Mouse (Mus musculus): ENCODE data around the gene Ddx58. TPM values are rescaled to one million over a fixed set of nuclear protein-coding genes. Genes with fewer than 3 reads are reported as not detected.
A peak's percentile ranks its signal among the peaks of the same experiment; 100 is the strongest.

Ddx58 gene
- polyA plus RNA-seq, 1 experiment from 2014 or later: 3.0 TPM

GRCm38 (mm10) chr4:40253766-40254165 lies 14.1 kb upstream of the Ddx58 start:
- Histone ChIP-seq H3K27ac (no peak overlapping the region), H3K36me3 (replicated peaks) (peaks cover 19% of the 10 kb centered on the region), H3K27me3 (ENCODE audit: poor library complexity, severe bottlenecking) (no peaks in the 10 kb centered on the region), H3K9me3 (no peaks in the 10 kb centered on the region), H3K4me1 (no peaks in the 10 kb centered on the region), H3K4me3 (no peak overlapping the region)
- 88% methylated on average over 2 of the region's 2 CpGs for WGBS
- no peak for DNase-seq (ENCODE audit: extremely low spot score, low spot score)

- DNase-seq (ENCODE audit: extremely low spot score, low spot score): no peak
- no peak overlapping the region for H3K4me3 ChIP-seq
- no peaks in the 10 kb centered on the region for H3K27me3 ChIP-seq (ENCODE audit: poor library complexity, severe bottlenecking)
- H3K9me3 ChIP-seq: no peaks in the 10 kb centered on the region
- H3K4me1 ChIP-seq: no peaks in the 10 kb centered on the region
- H3K36me3 ChIP-seq (replicated peaks): 0 out of 2 replicates have a peak, but pooled peaks cover 3% of the 10 kb centered on the region
- WGBS: 90% methylated on average over 5 of the region's 5 CpGs
- H3K27ac ChIP-seq: no peak overlapping the region
These were observed 11.4 kb upstream of the Ddx58 start for GRCm38 (mm10) chr4:40250984-40251383.

- WGBS: 85% methylated on average over 8 of the region's 8 CpGs
- Histone ChIP-seq H3K4me1 (peaks cover 13% of the 10 kb centered on the region), H3K4me3 (no peak overlapping the region), H3K9me3 (no peaks in the 10 kb centered on the region), H3K27ac (no peak overlapping the region), H3K27me3 (ENCODE audit: poor library complexity, severe bottlenecking) (0 out of 2 replicates have a peak, but pooled peaks cover 4% of the 10 kb centered on the region), H3K36me3 (replicated peaks) (no peaks in the 10 kb centered on the region)
- no peak for DNase-seq (ENCODE audit: extremely low spot score, low spot score)
These were observed 4.4 kb upstream of the Ddx58 start for GRCm38 (mm10) chr4:40244035-40244434.

GRCm38 (mm10) chr4:40243006-40243405 lies 3.4 kb upstream of the Ddx58 start:
- Histone ChIP-seq H3K4me1 (peaks cover 21% of the 10 kb centered on the region), H3K27me3 (ENCODE audit: poor library complexity, severe bottlenecking) (0 out of 2 replicates have a peak, but pooled peaks cover 4% of the 10 kb centered on the region), H3K27ac (no peak overlapping the region), H3K9me3 (no peaks in the 10 kb centered on the region), H3K36me3 (replicated peaks) (no peaks in the 10 kb centered on the region), H3K4me3 (no peak overlapping the region)
- DNase-seq (ENCODE audit: extremely low spot score, low spot score): no peak
- WGBS: 88% methylated on average over 4 of the region's 4 CpGs

GRCm38 (mm10) chr4:40241928-40242327 lies 2.3 kb upstream of the Ddx58 start:
- no peaks in the 10 kb centered on the region for H3K36me3 ChIP-seq (replicated peaks)
- no peak for DNase-seq (ENCODE audit: extremely low spot score, low spot score)
- WGBS: 60% methylated on average over 6 of the region's 6 CpGs

GRCm38 (mm10) chr4:40240272-40240744 lies 680 bp upstream of the Ddx58 start:
- Histone ChIP-seq H3K27me3 (ENCODE audit: poor library complexity, severe bottlenecking) (0 out of 2 replicates have a peak, but pooled peaks cover 4% of the 10 kb centered on the region), H3K9me3 (no peaks in the 10 kb centered on the region), H3K4me3 (peak overlapping the region; percentile 61), H3K36me3 (replicated peaks) (no peaks in the 10 kb centered on the region), H3K4me1 (peaks cover 21% of the 10 kb centered on the region), H3K27ac (peak overlapping the region; percentile 70; the same call in 1 of the 2 replicates)
- no peak for DNase-seq (ENCODE audit: extremely low spot score, low spot score)
- 50% methylated on average over 5 of the region's 5 CpGs for WGBS

More at GRCm38 (mm10) chr4:40241928-40242327, 2.3 kb upstream of the Ddx58 start:
- Histone ChIP-seq H3K4me3 (no peak overlapping the region), H3K9me3 (no peaks in the 10 kb centered on the region), H3K27me3 (ENCODE audit: poor library complexity, severe bottlenecking) (0 out of 2 replicates have a peak, but pooled peaks cover 4% of the 10 kb centered on the region), H3K27ac (no peak overlapping the region), H3K4me1 (peaks cover 21% of the 10 kb centered on the region)

GRCm38 (mm10) chr4:40238483-40239408 lies 882 bp downstream of the Ddx58 start:
- peak overlapping the region; percentile 35; the same call in 1 of the 2 replicates for H3K27ac ChIP-seq
- DNase-seq (ENCODE audit: extremely low spot score, low spot score): peak; percentile 18

GRCm38 (mm10) chr4:40236829-40237228 lies 2.8 kb downstream of the Ddx58 start:
- H3K9me3 ChIP-seq: no peaks in the 10 kb centered on the region
- WGBS: 91% methylated on average over 4 of the region's 4 CpGs
- no peak overlapping the region for H3K4me3 ChIP-seq
- H3K4me1 ChIP-seq: peaks cover 21% of the 10 kb centered on the region
- no peak for DNase-seq (ENCODE audit: extremely low spot score, low spot score)
- H3K27ac ChIP-seq: no peak overlapping the region
- H3K27me3 ChIP-seq (ENCODE audit: poor library complexity, severe bottlenecking): 0 out of 2 replicates have a peak, but pooled peaks cover 4% of the 10 kb centered on the region
- no peaks in the 10 kb centered on the region for H3K36me3 ChIP-seq (replicated peaks)

More at GRCm38 (mm10) chr4:40238483-40239408, 882 bp downstream of the Ddx58 start:
- H3K4me3 ChIP-seq: peak overlapping the region; percentile 61
- peaks cover 21% of the 10 kb centered on the region for H3K4me1 ChIP-seq
- 1% methylated on average over 17 of the region's 17 CpGs for WGBS
- 0 out of 2 replicates have a peak, but pooled peaks cover 4% of the 10 kb centered on the region for H3K27me3 ChIP-seq (ENCODE audit: poor library complexity, severe bottlenecking)
- H3K9me3 ChIP-seq: no peaks in the 10 kb centered on the region
- H3K36me3 ChIP-seq (replicated peaks): no peaks in the 10 kb centered on the region

GRCm38 (mm10) chr4:40234256-40234655 lies 5.4 kb downstream of the Ddx58 start:
- 82% methylated on average over 6 of the region's 6 CpGs for WGBS
- no peaks in the 10 kb centered on the region for H3K27me3 ChIP-seq (ENCODE audit: poor library complexity, severe bottlenecking)
- no peaks in the 10 kb centered on the region for H3K36me3 ChIP-seq (replicated peaks)
- H3K4me1 ChIP-seq: peaks cover 10% of the 10 kb centered on the region
- H3K9me3 ChIP-seq: no peaks in the 10 kb centered on the region
- H3K4me3 ChIP-seq: no peak overlapping the region
- H3K27ac ChIP-seq: no peak overlapping the region
- no peak for DNase-seq (ENCODE audit: extremely low spot score, low spot score)

GRCm38 (mm10) chr4:40233062-40233664 lies 6.5 kb downstream of the Ddx58 start:
- DNase-seq (ENCODE audit: extremely low spot score, low spot score): no peak
- H3K9me3 ChIP-seq: no peaks in the 10 kb centered on the region
- H3K4me3 ChIP-seq: no peak overlapping the region
- no peaks in the 10 kb centered on the region for H3K36me3 ChIP-seq (replicated peaks)
- H3K27ac ChIP-seq: no peak overlapping the region
- H3K27me3 ChIP-seq (ENCODE audit: poor library complexity, severe bottlenecking): no peaks in the 10 kb centered on the region
- no peaks in the 10 kb centered on the region for H3K4me1 ChIP-seq
- 93% methylated on average over 7 of the region's 7 CpGs for WGBS

- H3K4me3 ChIP-seq: no peak overlapping the region
- no peak for DNase-seq (ENCODE audit: extremely low spot score, low spot score)
- H3K36me3 ChIP-seq (replicated peaks): no peaks in the 10 kb centered on the region
- WGBS: 92% methylated on average over 6 of the region's 6 CpGs
- no peaks in the 10 kb centered on the region for H3K9me3 ChIP-seq
- no peak overlapping the region for H3K27ac ChIP-seq
- no peaks in the 10 kb centered on the region for H3K4me1 ChIP-seq
- no peaks in the 10 kb centered on the region for H3K27me3 ChIP-seq (ENCODE audit: poor library complexity, severe bottlenecking)
These were observed 9.9 kb downstream of the Ddx58 start for GRCm38 (mm10) chr4:40229723-40230122.

GRCm38 (mm10) chr4:40227886-40228285 lies 11.7 kb downstream of the Ddx58 start:
- H3K9me3 ChIP-seq: no peaks in the 10 kb centered on the region
- no peak for DNase-seq (ENCODE audit: extremely low spot score, low spot score)
- no peak overlapping the region for H3K4me3 ChIP-seq
- 92% methylated on average over 7 of the region's 7 CpGs for WGBS
- H3K27me3 ChIP-seq (ENCODE audit: poor library complexity, severe bottlenecking): no peaks in the 10 kb centered on the region
- H3K4me1 ChIP-seq: no peaks in the 10 kb centered on the region
- H3K27ac ChIP-seq: no peak overlapping the region
- no peaks in the 10 kb centered on the region for H3K36me3 ChIP-seq (replicated peaks)
